Mouse (Mus musculus): Measurements from ENCODE around the gene Cbx7.

GRCm38 (mm10) chr15:79882623-79883267 is 88.2 kb downstream of the Cbx7 start:
- TF ChIP-seq EP300 (IDR thresholded peaks at IDR 0.05; ENCODE audit: low read depth): no peak
- TF ChIP-seq CTCF (IDR thresholded peaks at IDR 0.05; ENCODE audit: low read depth): no peak
